Mouse (Mus musculus) heart, postnatal 36 days (tissue): Measurements from ENCODE around the gene Gm26661. TPM values are rescaled to one million over a fixed set of nuclear protein-coding genes. Genes with fewer than 3 reads are reported as not detected.

Source experiments
- DNase-seq, 2 experiments: peaks; one replicate each; pipeline ENCODE4 v3.0.0; 2021 to 2022
- intact Hi-C: fragments of 180-260 bp; cut with DNase I; formaldehyde crosslinking; loops from one replicate; pipeline ENCODE4 v1.15.1; 2025
- total RNA-seq, 2 experiments: library from RNA; stranded (reverse); gene quantifications; 2 replicates each; pipeline ENCODE4 v1.2.3; 2021

Gm26661 gene
- total RNA-seq, 2 experiments from 2014 or later, result not detected

- intact Hi-C loops, result loop anchor here (2.0 to 5.0 kb wide), 5 partner anchors 34 to 224 kb away; no protein-coding TSS in a partner anchor
- peak in 1 of 2 experiments; percentile 30 for DNase-seq
Measured at GRCm38 (mm10) chr14:7818463-7819121, 27.2 kb downstream of the Gm26661 start.

DNA sequence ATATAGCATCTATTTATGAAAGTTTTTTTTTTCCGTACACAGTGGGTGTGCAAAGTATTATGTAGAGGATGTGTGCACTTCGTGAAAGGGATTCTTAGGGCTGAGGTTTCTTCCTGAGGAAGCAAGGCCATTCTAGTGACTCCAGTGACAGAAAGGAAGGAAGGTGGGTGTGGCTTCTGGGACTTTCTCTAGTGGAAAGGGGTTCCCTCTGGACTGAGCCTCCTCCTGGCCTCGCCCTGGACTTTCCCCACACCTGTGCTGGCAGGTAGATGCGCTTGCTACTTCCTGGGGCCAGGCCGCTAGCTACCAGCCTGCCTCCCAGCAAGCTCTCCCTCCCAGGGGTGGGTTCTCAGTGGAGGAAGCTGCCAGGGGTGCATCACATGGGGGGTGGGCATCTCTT lies 28.1 kb downstream of the Gm26661 start:
- intact Hi-C loops, result loop anchor here (2.0 to 5.0 kb wide), 5 partner anchors 33 to 223 kb away; no protein-coding TSS in a partner anchor
- peak in 1 of 2 experiments; percentile 28 for DNase-seq

- intact Hi-C loops, result no loop called here
- no peak for DNase-seq
Measured at GRCm38 (mm10) chr14:7821341-7821740, 30.0 kb downstream of the Gm26661 start.

DNA sequence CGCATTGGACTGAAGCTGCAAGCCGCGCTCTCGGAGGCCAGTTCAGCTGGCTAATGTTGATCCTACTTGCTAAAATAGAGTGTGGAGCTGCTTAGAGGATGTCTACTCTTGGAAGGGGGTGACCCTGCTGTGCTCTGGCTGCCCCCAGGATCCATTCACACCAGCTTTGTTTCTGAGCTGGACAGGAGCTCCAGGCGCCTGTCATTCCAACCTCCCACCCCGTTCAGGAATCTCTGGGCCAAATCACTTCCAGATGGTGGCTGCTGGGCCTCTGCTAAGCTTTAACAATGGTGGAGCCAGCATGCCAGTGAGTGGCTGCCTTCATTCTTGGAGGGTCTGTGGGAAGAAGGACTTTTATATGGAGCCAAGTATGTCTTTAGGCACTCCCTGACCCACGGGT lies 31.3 kb downstream of the Gm26661 start:
- intact Hi-C loops, result no loop called here
- DNase-seq, result peak; percentile 24 to 29

GRCm38 (mm10) chr14:7824651-7825268 lies 33.4 kb downstream of the Gm26661 start:
- intact Hi-C loops, result no loop called here

DNA sequence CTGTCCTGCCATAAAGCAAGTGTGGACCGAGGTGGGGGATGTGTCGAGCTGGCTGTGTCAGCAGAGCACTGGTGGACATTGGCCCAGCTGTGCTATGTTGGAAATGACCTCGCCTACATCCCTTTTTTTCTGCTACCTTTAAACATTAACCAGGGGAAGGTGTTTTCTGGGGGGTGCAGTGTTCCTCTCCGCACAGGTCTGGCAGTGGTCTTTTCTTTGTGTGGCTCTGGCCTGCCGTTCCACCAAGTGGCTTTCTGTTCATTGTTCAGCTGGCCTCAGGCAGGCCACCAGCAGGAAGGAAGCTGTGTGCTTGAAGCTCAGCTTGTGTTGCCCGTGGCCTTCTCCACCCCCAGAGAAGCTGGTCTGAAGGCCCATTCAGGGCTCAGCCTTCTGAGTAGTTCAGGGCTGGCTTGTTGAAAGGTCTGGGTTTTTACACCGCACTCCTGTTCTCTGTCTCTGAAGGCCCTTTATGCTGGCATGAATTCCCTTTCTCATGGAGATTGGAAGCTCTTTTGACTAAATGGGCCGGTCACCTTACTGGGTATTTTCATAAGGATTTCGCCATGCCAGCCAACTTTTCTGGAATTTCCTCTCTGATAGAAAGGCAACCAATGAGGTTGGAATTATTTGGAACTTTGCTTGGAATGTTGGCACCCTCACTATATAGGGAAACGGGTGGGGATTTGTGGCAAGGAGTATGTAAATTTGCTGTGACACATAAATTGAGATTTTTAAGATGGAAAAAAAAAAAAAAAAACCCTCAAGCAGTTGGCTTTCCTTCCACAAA lies 35.0 kb downstream of the Gm26661 start:
- DNase-seq, result peak in 1 of 2 experiments; percentile 27
- intact Hi-C loops, result loop anchor here (2.0 kb wide), 1 partner anchor 18 kb away; no protein-coding TSS in a partner anchor

More at GRCm38 (mm10) chr14:7824651-7825268, 33.4 kb downstream of the Gm26661 start:
- DNase-seq, result no peak

- intact Hi-C loops, result no loop called here
- no peak for DNase-seq
Measured at GRCm38 (mm10) chr14:7829181-7829580, 37.8 kb downstream of the Gm26661 start.

DNA sequence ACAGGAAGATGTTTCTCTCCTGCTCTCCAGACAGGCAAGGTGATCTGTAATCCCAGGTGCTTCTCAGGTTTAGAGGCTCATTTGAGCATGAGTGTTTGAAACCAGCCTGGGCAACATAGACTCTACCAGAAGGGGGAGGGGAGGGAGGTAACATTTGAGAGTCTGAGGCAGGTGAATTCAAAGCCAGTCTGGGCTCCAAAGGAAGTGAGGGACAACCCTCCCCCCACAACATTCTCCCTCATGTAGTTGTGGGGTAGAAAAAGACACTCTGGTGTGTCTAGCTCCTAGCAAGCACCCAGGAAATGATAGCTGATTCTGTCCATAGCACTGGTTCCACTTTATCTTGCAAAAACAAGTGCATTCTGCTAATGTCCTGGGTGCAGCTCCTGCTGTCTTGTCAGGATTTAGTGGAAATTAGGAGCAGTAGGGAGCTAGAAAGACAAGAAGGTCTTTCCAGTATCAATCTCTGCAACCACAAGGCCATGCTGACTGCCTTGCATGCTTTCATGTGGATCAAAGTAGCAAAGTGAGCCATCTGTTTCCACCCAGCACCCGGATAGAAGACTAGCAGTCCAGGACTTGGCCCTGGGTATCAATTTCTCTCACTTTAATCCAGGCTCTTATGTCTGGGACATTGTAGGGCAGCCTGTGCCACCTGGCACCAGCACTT lies 40.5 kb downstream of the Gm26661 start:
- intact Hi-C loops, result no loop called here
- DNase-seq, result no peak

GRCm38 (mm10) chr14:7832440-7832783 lies 41.0 kb downstream of the Gm26661 start:
- intact Hi-C loops, result no loop called here
- no peak for DNase-seq

DNA sequence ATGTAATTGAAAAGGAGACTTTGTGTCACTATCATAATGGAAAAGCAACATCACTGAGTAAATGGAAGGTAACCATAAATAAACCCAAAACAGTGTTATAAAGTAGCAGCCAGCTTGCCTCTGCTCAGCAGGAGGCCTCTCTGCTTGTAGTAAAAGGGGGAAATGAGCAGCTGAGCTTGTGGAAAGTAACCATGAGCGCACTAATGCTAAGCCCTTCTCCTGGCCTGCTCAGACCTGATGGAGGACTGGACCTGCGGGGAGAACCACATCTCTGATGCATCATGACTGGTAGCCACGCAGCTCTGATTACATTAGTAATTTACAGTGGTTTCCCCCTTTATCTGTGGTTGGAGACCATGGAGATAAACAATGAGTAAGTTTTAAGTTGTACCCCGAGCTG lies 42.1 kb downstream of the Gm26661 start:
- intact Hi-C loops, result no loop called here
- DNase-seq, result no peak

DNA sequence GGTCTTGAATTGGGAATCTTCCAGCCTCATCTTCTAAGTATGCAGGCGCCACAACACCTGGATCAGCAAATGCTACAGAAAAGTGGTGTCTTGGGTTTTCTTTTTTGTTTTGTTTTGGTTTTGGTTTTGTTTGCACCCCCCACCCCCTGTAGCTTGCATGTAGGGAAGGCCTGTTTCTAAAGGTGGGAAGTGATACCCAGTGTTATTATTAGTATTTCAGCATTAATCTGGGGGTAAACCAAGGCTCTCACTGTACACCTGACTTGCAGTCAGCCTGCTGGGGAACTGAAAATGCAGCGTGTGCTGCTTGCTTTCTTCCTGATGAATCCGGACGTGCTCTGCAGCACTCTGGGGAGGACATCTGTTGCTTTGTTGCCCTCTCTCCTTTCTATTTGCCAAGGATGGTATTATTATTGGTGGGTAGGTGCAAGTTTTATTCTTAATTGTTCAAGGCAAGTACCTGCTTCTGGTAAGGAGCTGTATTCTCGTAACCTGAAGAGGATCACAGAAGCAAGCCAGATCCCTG lies 47.2 kb downstream of the Gm26661 start:
- DNase-seq, result no peak
- intact Hi-C loops, result no loop called here

DNA sequence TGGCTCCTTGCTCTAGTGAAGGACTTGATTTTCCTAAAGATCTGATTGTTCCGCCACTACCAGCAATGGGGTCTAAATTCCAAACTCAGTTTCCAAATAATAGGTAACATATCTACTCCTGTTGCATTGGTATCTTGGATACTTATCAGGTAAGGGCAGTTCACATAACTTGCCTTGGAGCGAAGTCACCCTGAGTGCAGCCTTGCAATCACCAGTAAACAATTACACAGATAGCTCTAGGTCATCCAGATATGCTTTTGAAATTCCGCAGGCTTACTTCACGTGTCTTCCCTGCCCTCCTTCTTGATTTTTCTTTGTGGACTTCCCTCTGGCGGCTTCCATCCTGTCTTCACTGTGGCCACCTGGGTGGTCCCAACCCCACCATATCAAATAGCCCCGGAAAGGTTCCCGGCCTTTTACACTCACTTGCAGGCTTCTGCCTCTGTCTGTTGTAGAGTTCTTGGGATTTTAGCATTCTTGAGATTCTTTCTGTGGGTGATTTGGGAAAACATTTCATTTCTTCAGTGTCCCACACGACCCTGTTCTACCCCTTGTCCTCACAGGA lies 48.6 kb downstream of the Gm26661 start:
- intact Hi-C loops, result no loop called here
- no peak for DNase-seq

Other genes starting within 250 kb of the Gm26661 start
- 1 to 10 TPM; 1.3 TPM for gene Gm3558, start 223.0 kb upstream of the Gm26661 start, total RNA-seq
- not detected for gene Gm10338, start 196.0 kb upstream of the Gm26661 start, total RNA-seq
- not detected for gene Gm10128, start 147.6 kb upstream of the Gm26661 start, total RNA-seq
- 10 to 100 TPM; 23.0 to 24.1 TPM for gene Flnb, start 26.4 kb downstream of the Gm26661 start, total RNA-seq
- gene Gm45521, start 165.7 kb downstream of the Gm26661 start, total RNA-seq, result not detected
- under 1 TPM; 0.06 to 0.08 TPM for gene Dnase1l3, start 203.0 kb downstream of the Gm26661 start, total RNA-seq
- 10 to 100 TPM; 10.4 to 10.7 TPM for gene Abhd6, start 211.3 kb downstream of the Gm26661 start, total RNA-seq